Mouse (Mus musculus) stomach, postnatal 0 days (tissue): Measurements from ENCODE around the gene Gm17622.

ENCODE experiments used
- CTCF ChIP-seq: IDR thresholded peaks from 2 replicates; pipeline ENCODE4 v1.5.1; 2016; ENCODE audit warnings: antibody characterized with exemption, low read depth, mild to moderate bottlenecking, moderate library complexity
- EP300 ChIP-seq: optimal IDR thresholded peaks from 2 replicates; pipeline ENCODE3; 2016; ENCODE audit warnings: antibody characterized with exemption

- TF ChIP-seq CTCF (no peak), EP300 (no peak)
These were observed 41.6 kb downstream of the Gm17622 start for GRCm38 (mm10) chr13:96532176-96532575.
